Mouse (Mus musculus) midbrain, embryonic 10.5 days (tissue): ENCODE results near the gene Kng2. TPM values are rescaled to one million over a fixed set of nuclear protein-coding genes. Genes with fewer than 3 reads are reported as not detected.
A peak's percentile ranks its signal among the peaks of the same experiment; 100 is the strongest.
"Not testable (repeated sequence)": the region's sequence is repeated elsewhere in the genome, so short reads cannot be mapped to it uniquely, and the experiment has no call there.

Experiments used
- DNase-seq: peaks from one replicate; pipeline ENCODE4 v3.0.0-alpha.2; 2017; ENCODE audit warnings: low spot score
- H3K27ac ChIP-seq: fragments of 300-500 bp; sonication (generic); replicated peaks from 2 replicates; pipeline ENCODE4 v1.5.1; 2016; ENCODE audit warnings: mild to moderate bottlenecking
- H3K27me3 ChIP-seq: fragments of 300-500 bp; sonication (generic); 2 replicates; pipeline ENCODE4 v1.6.1; 2016; ENCODE audit warnings: low read depth, mild to moderate bottlenecking; ENCODE audit not compliant: poor library complexity, severe bottlenecking
- H3K36me3 ChIP-seq: fragments of 300-500 bp; sonication (generic); 2 replicates; pipeline ENCODE4 v1.6.1; 2016; ENCODE audit warnings: mild to moderate bottlenecking, moderate library complexity
- H3K4me1 ChIP-seq: fragments of 300-500 bp; sonication (generic); 2 replicates; pipeline ENCODE4 v1.6.1; 2016
- H3K4me3 ChIP-seq: fragments of 300-500 bp; sonication (generic); 2 replicates; pipeline ENCODE4 v1.5.1; 2016; ENCODE audit warnings: mild to moderate bottlenecking, moderate library complexity
- H3K9me3 ChIP-seq: fragments of 300-500 bp; sonication (generic); replicated peaks from 2 replicates; pipeline ENCODE4 v1.6.1; 2016; ENCODE audit warnings: mild to moderate bottlenecking
- WGBS: fragments of 180-500 bp; shearing (Covaris S2); methylation state at CpG from one replicate; pipeline ENCODE4 v1.1.7; 2016; 5-methylcytosine and 5-hydroxymethylcytosine counted together
- polyA plus RNA-seq: library from polyadenylated mRNA; unstranded; fragments of >200 nt; fragmentation: Nextera tagmentation; extraction: Ambion mirVana; gene quantifications from 2 replicates; pipeline ENCODE4 v1.2.1, GENCODE M21; 2016

The Kng2 gene
- polyA plus RNA-seq, 1 experiment from 2014 or later, result not detected

GRCm38 (mm10) chr16:23026582-23026981 lies 2.7 kb downstream of the Kng2 start:
- Histone ChIP-seq H3K27me3 (no peaks in the 10 kb centered on the region), H3K4me1 (peaks cover 20% of the 10 kb centered on the region), H3K27ac (no peak overlapping the region), H3K4me3 (no peak overlapping the region), H3K9me3 (peaks cover 1% of the 10 kb centered on the region; the same call in 1 of the 2 replicates), H3K36me3 (no peaks in the 10 kb centered on the region)
- DNase-seq, result no peak

- Histone ChIP-seq H3K36me3 (no peaks in the 10 kb centered on the region), H3K4me3 (no peak overlapping the region), H3K27me3 (no peaks in the 10 kb centered on the region), H3K4me1 (peaks cover 31% of the 10 kb centered on the region), H3K9me3 (no peaks in the 10 kb centered on the region), H3K27ac (no peak overlapping the region)
- DNase-seq, result no peak
- WGBS, result 55% methylated on average over 6 of the region's 6 CpGs
Observed at GRCm38 (mm10) chr16:23025111-23025510, 4.2 kb downstream of the Kng2 start.

GRCm38 (mm10) chr16:23020571-23020970 lies 8.7 kb downstream of the Kng2 start:
- peaks cover 26% of the 10 kb centered on the region for H3K4me1 ChIP-seq
- H3K4me3 ChIP-seq, H3K9me3 ChIP-seq, H3K27me3 ChIP-seq, DNase-seq, H3K27ac ChIP-seq, H3K36me3 ChIP-seq: not testable (repeated sequence)
- 14% methylated on average over 1 of the region's 1 CpGs for WGBS

- not testable (repeated sequence) for H3K27me3 ChIP-seq, DNase-seq, H3K4me1 ChIP-seq, H3K4me3 ChIP-seq, H3K27ac ChIP-seq, H3K36me3 ChIP-seq, H3K9me3 ChIP-seq
- WGBS, result 78% methylated on average over 8 of the region's 8 CpGs
Observed at GRCm38 (mm10) chr16:23014645-23015044, 14.6 kb downstream of the Kng2 start.

GRCm38 (mm10) chr16:23013786-23014185 lies 15.5 kb downstream of the Kng2 start:
- H3K27ac ChIP-seq, H3K27me3 ChIP-seq, DNase-seq, H3K4me3 ChIP-seq, H3K9me3 ChIP-seq, H3K4me1 ChIP-seq, H3K36me3 ChIP-seq: not testable (repeated sequence)
- 81% methylated on average over 2 of the region's 2 CpGs for WGBS

GRCm38 (mm10) chr16:22996951-22997350 lies 32.3 kb downstream of the Kng2 start:
- not testable (repeated sequence) for DNase-seq, H3K27ac ChIP-seq, H3K36me3 ChIP-seq

GRCm38 (mm10) chr16:22967383-22968030 lies 61.8 kb downstream of the Kng2 start:
- no peaks in the 10 kb centered on the region for H3K27me3 ChIP-seq
- no peak overlapping the region for H3K27ac ChIP-seq
- WGBS, result 81% methylated on average over 1 of the region's 1 CpGs
- H3K4me1 ChIP-seq, result no peaks in the 10 kb centered on the region
- no peak for DNase-seq
- H3K9me3 ChIP-seq, result no peaks in the 10 kb centered on the region
- H3K4me3 ChIP-seq, result no peak overlapping the region
- no peaks in the 10 kb centered on the region for H3K36me3 ChIP-seq

More at GRCm38 (mm10) chr16:22996951-22997350, 32.3 kb downstream of the Kng2 start:
- 92% methylated on average over 3 of the region's 3 CpGs for WGBS
- H3K9me3 ChIP-seq, H3K4me3 ChIP-seq, H3K27me3 ChIP-seq, H3K4me1 ChIP-seq: not testable (repeated sequence)

- no peak overlapping the region for H3K27ac ChIP-seq
- H3K4me3 ChIP-seq, result no peak overlapping the region
- H3K27me3 ChIP-seq, result no peaks in the 10 kb centered on the region
- no peaks in the 10 kb centered on the region for H3K9me3 ChIP-seq
- DNase-seq, result no peak
- H3K4me1 ChIP-seq, result no peaks in the 10 kb centered on the region
- H3K36me3 ChIP-seq, result no peaks in the 10 kb centered on the region
Observed at GRCm38 (mm10) chr16:22963293-22963692, 66.0 kb downstream of the Kng2 start.

- Histone ChIP-seq H3K27ac (no peak overlapping the region), H3K9me3 (no peaks in the 10 kb centered on the region), H3K27me3 (no peaks in the 10 kb centered on the region), H3K4me3 (no peak overlapping the region), H3K4me1 (no peaks in the 10 kb centered on the region), H3K36me3 (no peaks in the 10 kb centered on the region)
- 82% methylated on average over 5 of the region's 5 CpGs for WGBS
- DNase-seq, result no peak
Observed at GRCm38 (mm10) chr16:22962256-22962655, 67.0 kb downstream of the Kng2 start.

- H3K4me1 ChIP-seq, result 0 out of 2 replicates have a peak, but pooled peaks cover 3% of the 10 kb centered on the region
Observed at GRCm38 (mm10) chr16:22961073-22961472, 68.2 kb downstream of the Kng2 start.

GRCm38 (mm10) chr16:22956085-22956439 lies 73.2 kb downstream of the Kng2 start:
- Histone ChIP-seq H3K36me3 (no peaks in the 10 kb centered on the region), H3K27ac (peak overlapping the region; percentile 69; the same call in 1 of the 2 replicates), H3K4me1 (peaks cover 12% of the 10 kb centered on the region), H3K27me3 (no peaks in the 10 kb centered on the region), H3K9me3 (no peaks in the 10 kb centered on the region), H3K4me3 (no peak overlapping the region)
- 69% methylated on average over 11 of the region's 11 CpGs for WGBS
- DNase-seq, result no peak

More at GRCm38 (mm10) chr16:22961073-22961472, 68.2 kb downstream of the Kng2 start:
- Histone ChIP-seq H3K27ac (no peak overlapping the region), H3K4me3 (no peak overlapping the region), H3K36me3 (no peaks in the 10 kb centered on the region), H3K27me3 (no peaks in the 10 kb centered on the region), H3K9me3 (no peaks in the 10 kb centered on the region)
- DNase-seq, result no peak
- WGBS, result 90% methylated on average over 8 of the region's 8 CpGs

GRCm38 (mm10) chr16:22955397-22956084 lies 73.7 kb downstream of the Kng2 start:
- Histone ChIP-seq H3K4me1 (peaks cover 12% of the 10 kb centered on the region), H3K9me3 (no peaks in the 10 kb centered on the region), H3K27ac (peak overlapping the region; percentile 69), H3K4me3 (no peak overlapping the region), H3K27me3 (no peaks in the 10 kb centered on the region), H3K36me3 (no peaks in the 10 kb centered on the region)
- peak; percentile 51 for DNase-seq
- 51% methylated on average over 13 of the region's 13 CpGs for WGBS

- peaks cover 12% of the 10 kb centered on the region for H3K4me1 ChIP-seq
- H3K27ac ChIP-seq, result no peak overlapping the region
- no peak overlapping the region for H3K4me3 ChIP-seq
- no peak for DNase-seq
- no peaks in the 10 kb centered on the region for H3K9me3 ChIP-seq
- WGBS, result 39% methylated on average over 4 of the region's 4 CpGs
- no peaks in the 10 kb centered on the region for H3K36me3 ChIP-seq
- H3K27me3 ChIP-seq, result no peaks in the 10 kb centered on the region
Observed at GRCm38 (mm10) chr16:22953069-22953468, 76.2 kb downstream of the Kng2 start.
